Mouse (Mus musculus) gastrocnemius, postnatal 14 days (tissue): ENCODE data around the gene Tmem107. TPM values are rescaled to one million over a fixed set of nuclear protein-coding genes. Genes with fewer than 3 reads are reported as not detected.

ENCODE experiments used
- DNase-seq: peaks from one replicate; pipeline ENCODE4 v3.0.0; 2021; ENCODE audit warnings: mixed read lengths
- intact Hi-C: fragments of 180-260 bp; cut with DNase I; formaldehyde crosslinking; loops from one replicate; pipeline ENCODE4 v1.15.1; 2025; ENCODE audit warnings: low total_unique reads
- long read RNA-seq, 2 experiments: library from polyadenylated mRNA; stranded (forward); transcript quantifications; one replicate each; pipeline ENCODE4 v2.0.0; 2021
- total RNA-seq, 2 experiments: library from RNA; stranded (reverse); gene quantifications; 2 replicates each; pipeline ENCODE4 v1.2.3; 2021

Gene Tmem107
- total RNA-seq: 1 to 10 TPM; 2.9 to 4.7 TPM
- long read RNA-seq, experiment 1, partial matches to known transcripts: 0 of 4 reads
- long read RNA-seq, experiment 1, other reads (novel, unspliced or antisense): 0 of 4 reads
- long read RNA-seq, experiment 2, partial matches to known transcripts: 0 of 4 reads
- long read RNA-seq, experiment 2, other reads (novel, unspliced or antisense): 1 of 4 reads

- DNase-seq: peak; percentile 93
- intact Hi-C loops: no loop called here
These were observed at the start of gene Tmem107 for GRCm38 (mm10) chr11:69070590-69071222. Gene Tmem107 (plus strand): TSS chr11:69070806.

GRCm38 (mm10) chr11:69026562-69026961 lies 44.0 kb upstream of the Tmem107 start:
- intact Hi-C loops: no loop called here
- DNase-seq: no peak

- intact Hi-C loops: no loop called here
- no peak for DNase-seq
These were observed 41.8 kb upstream of the Tmem107 start for GRCm38 (mm10) chr11:69028805-69029204.

GRCm38 (mm10) chr11:69033552-69033951 lies 37.1 kb upstream of the Tmem107 start:
- no peak for DNase-seq
- intact Hi-C loops: no loop called here

GRCm38 (mm10) chr11:69034585-69034984 lies 36.0 kb upstream of the Tmem107 start:
- intact Hi-C loops: no loop called here
- no peak for DNase-seq

- intact Hi-C loops: no loop called here
- no peak for DNase-seq
These were observed 35.2 kb upstream of the Tmem107 start for GRCm38 (mm10) chr11:69035411-69035810.

GRCm38 (mm10) chr11:69035849-69036248 lies 34.8 kb upstream of the Tmem107 start:
- intact Hi-C loops: loop anchor here (2.0 kb wide), 1 partner anchor 67 kb away; the partner anchor contains the start of gene Slc25a35

GRCm38 (mm10) chr11:69036486-69037230 lies 33.9 kb upstream of the Tmem107 start:
- intact Hi-C loops: loop anchor here (2.0 kb wide), 1 partner anchor 68 kb away; the partner anchor contains the start of gene Slc25a35
- DNase-seq: peak; percentile 62

More at GRCm38 (mm10) chr11:69035849-69036248, 34.8 kb upstream of the Tmem107 start:
- peak; percentile 79 for DNase-seq

GRCm38 (mm10) chr11:69037231-69038061 lies 33.2 kb upstream of the Tmem107 start:
- intact Hi-C loops: loop anchor here (2.0 kb wide), 1 partner anchor 69 kb away; the partner anchor contains the start of gene Slc25a35
- peak; percentile 62 for DNase-seq

GRCm38 (mm10) chr11:69038173-69038572 lies 32.4 kb upstream of the Tmem107 start:
- DNase-seq: no peak
- intact Hi-C loops: no loop called here

- intact Hi-C loops: no loop called here
- peak; percentile 88 for DNase-seq
These were observed 24.8 kb upstream of the Tmem107 start, which contains the start of gene Aurkb for GRCm38 (mm10) chr11:69045531-69046394. Gene Aurkb (plus strand): TSS chr11:69045647.

GRCm38 (mm10) chr11:69046395-69046774 lies 24.2 kb upstream of the Tmem107 start:
- no peak for DNase-seq
- intact Hi-C loops: no loop called here

GRCm38 (mm10) chr11:69047592-69047991 lies 23.0 kb upstream of the Tmem107 start:
- no peak for DNase-seq

GRCm38 (mm10) chr11:69048151-69048550 lies 22.5 kb upstream of the Tmem107 start:
- intact Hi-C loops: no loop called here
- no peak for DNase-seq

More at GRCm38 (mm10) chr11:69047592-69047991, 23.0 kb upstream of the Tmem107 start:
- intact Hi-C loops: no loop called here

- intact Hi-C loops: no loop called here
- no peak for DNase-seq
These were observed 19.9 kb upstream of the Tmem107 start for GRCm38 (mm10) chr11:69050748-69051147.

- intact Hi-C loops: no loop called here
- no peak for DNase-seq
These were observed 18.8 kb upstream of the Tmem107 start for GRCm38 (mm10) chr11:69051771-69052170.

GRCm38 (mm10) chr11:69052824-69053421 lies 17.7 kb upstream of the Tmem107 start:
- intact Hi-C loops: no loop called here
- DNase-seq: no peak

GRCm38 (mm10) chr11:69053848-69054247 lies 16.8 kb upstream of the Tmem107 start:
- intact Hi-C loops: no loop called here
- no peak for DNase-seq
